Mouse (Mus musculus) B cell, adult 2 months (primary cell): ENCODE measurements around the gene Mvd.

ENCODE experiments used
- DNase-seq, 2 experiments: peaks; one replicate each; pipeline ENCODE4 v3.0.0; 2022

Gene Mvd

DNA sequence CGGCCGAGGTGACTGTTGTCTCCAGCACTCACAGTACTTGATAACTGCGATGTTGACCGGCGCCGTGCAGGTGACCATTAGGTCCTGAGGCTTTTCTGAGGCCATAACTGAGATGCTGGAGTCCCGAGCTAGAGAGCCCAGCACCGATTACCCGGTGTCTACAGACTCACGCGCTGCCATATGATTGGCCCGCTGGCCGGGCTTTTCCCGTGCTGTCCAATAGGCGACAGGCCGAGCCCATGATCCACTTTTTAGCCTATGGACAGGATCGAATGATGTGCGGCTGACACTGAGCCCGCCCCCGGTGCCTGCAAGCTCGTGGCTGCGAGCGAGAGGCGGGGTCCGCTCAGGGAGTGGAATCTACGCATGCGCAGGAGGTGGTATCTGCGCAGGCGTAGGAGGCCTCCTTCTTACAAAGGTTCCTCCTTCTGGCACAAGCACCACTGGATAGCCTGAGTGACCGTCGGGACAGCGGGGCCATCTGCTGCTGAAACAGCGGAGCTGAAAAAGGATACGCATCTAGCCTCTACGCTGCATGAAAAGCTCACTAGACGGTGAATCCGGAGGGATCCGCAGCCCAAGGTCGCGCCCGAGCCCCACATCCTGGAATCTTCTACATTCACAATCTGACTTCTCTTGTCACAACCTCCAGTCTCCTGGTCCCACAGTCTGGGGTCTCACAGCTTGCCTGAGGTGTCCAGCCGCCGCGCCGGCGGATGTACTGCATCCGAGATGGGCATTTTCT lies at the start of gene Mvd:
TSS of gene Mvd (minus strand) at position 161 of the 745 bp plus-strand sequence.
- DNase-seq: peak; percentile 96 to 98

DNA sequence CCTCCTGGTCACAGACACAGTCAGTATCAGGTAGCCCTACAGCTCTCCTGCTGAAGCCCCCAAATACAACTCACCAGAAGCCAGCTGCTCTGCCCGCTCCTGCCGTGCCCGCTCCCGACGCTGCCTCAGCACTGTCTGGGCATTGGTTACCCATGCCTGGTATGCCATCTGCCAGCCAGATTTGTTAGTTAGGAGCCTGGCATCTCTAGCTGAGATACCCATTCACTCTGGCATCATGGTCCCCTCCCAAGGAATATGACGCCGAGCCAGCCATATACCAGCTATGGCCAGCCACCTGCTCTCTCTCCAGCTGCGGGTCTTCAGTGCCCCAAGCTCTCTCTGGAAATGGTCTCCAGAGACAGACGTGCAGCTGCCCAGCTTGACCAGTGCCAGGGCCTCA lies 45.2 kb upstream of the Mvd start:
- DNase-seq: no peak

DNA sequence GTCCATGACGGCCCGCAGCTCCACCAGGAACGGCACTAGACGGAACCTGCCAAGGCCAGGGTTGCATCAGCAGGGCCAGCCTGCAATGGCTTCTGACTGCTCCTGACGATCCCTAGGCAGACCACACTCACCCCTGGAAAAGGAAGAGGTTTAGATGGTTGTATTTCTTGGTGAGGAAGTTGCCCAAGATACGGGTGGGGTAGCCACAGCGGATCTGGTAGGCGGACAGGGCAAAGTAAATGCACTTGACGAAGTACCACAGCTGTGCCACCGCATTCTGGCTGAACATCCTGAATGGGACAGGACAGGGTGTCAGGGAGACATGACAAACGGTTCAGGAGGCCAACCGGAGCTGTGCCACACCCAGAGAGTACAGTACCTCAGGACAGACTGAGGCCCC lies 41.6 kb upstream of the Mvd start:
- no peak for DNase-seq

DNA sequence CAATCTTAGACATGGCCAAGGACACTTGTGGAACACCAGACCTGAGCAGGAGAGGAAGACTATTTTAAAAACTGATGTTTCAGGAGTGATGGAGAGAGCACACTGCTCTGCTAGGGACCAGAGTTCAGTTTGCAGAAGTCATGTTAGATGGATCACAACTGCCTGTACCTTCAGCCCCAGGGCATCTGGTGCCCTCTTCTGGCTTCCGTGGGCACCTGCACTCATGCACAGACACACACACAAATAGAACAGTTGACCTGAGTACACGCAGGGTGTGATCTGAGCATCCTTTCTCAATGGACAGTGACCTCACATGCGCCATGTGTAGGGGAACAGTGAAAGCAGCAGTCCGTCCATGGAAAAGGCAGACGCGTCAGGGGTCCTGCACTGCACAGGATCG lies 40.7 kb upstream of the Mvd start:
- DNase-seq: no peak

DNA sequence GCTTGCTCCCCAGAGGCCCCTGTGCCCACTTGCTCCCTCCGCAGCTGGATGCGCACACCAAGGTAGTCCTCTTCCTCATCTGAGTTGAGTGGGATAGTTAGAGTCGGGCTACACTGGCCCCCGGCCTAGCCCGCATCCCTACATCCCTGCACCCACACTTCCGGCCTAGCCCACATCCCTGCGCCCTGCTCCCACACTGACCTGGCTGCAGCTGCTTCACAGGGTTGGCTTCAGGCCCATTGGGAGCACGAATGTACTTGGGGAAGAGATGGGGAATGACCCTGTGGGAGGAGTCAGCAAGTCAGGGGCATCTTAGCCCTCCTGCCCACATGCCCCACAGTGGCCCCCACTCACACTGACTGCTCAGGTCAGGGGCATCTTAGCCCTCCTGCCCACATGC lies 39.2 kb upstream of the Mvd start:
- no peak for DNase-seq

DNA sequence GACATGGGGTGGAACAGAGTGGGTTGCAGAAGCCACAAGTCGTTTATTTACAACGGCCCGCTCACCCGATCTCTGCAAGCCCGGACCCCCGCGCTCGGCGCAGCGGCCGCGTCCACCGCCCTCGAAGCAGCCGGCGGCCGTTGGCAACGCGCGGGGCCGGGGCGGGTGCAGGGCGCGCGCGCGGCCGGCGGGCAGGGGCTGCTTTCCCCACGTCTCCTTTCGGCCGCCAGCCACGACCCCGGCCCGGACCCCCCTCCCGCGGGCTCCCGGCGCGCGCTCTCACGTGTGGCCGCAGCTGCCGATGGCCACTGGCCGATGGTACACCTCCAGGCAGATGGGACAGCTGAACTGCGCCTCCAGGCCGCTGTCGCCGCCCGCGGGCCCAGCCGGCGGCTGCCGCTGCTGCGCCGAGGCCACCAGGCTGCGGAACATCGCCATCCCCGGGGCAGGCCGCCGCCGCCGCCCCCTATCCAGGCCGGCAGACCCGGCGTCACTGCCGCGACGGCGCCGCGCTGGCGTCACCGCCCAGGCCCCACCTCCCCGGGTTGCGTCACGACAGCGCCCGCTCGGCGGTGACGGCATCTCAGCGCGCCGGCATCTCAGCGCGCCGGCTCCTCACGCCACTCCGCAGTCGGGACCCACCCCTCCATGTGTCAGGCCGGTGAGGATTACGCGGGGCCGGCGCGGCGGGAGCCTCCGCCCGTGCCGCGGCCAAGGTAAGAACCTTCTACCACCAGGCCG lies 32.5 kb upstream of the Mvd start, which contains the start of the genes Rnf166 and Ctu2:
TSS of gene Rnf166 (minus strand) at position 485 of the 741 bp plus-strand sequence.
TSS of gene Ctu2 (plus strand) at position 564 of the 741 bp plus-strand sequence.
- peak; percentile 97 to 98 for DNase-seq

DNA sequence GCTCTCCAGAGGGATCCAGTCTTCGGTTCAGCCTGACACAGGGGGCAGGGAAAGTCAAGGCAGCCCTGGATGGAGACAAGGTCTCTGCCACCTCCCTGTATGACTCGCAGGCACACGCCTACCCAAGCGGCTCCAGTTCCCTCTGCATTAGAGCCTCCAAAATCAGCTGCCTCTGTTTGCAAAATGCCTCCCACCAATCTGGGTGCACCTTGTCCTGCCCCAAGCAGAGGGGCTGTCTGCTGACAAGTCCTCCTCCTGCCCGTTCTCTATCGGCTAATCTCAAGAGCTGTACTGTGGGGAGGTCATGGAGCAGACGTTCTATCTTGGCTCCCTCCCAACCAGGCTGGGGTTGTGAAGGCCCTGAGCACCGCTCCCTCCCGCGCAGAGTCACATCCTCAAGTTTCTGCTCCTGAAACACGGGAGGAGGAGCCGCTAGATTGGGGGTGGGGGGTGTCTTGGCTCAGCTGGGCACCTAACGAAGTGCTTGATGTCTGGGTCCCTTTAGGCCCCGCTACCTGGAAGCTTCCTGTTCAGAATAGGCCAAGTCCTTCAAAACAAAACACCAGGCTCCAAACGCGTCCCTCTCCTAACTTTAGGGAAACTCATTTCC lies 31.8 kb upstream of the Mvd start:
- DNase-seq: peak; percentile 28 to 30

DNA sequence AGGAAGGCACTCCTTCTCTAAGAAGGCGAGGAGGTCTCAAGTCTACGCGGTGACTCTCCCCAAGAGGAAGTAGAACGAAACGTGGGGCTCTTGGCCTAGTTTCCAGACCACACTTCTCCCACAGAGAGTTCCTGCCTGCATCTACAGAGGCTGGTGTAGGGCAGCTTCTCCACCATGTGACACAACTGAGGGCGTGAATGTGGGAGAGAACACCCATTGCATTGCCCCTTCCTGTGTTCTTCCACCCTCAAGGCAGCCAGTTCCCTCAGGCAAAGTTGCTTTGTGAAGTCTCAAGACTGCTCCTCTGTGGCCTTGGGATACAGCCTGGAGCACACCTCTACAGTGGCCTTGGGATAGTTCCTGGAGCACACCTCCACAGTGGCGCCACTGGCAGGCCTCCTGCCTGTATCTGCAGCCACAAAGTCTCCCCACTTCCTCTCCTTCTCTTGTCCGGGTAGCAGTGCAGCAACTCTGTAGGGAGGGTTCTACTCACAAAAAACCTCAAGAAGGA lies 30.7 kb upstream of the Mvd start:
- peak in 1 of 2 experiments; percentile 25 for DNase-seq

DNA sequence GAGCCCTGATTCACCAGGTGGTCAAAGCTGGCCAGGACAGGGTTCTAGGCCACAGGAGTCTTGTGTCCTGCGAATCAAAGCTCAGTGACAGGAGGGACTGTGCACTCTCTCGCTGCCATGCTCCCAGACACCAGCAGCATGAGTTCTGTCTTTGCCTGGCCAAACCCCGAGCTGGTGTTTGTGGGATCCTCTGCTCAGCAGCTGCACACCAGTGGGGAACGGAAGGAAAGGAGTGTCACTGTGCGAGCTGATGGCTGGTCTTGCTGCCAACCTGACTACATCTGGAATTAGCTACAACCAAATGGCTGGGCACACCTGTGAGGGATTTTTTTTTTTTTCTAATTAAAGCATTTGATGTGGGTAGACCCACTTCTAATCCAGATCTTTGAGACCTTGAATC lies 27.5 kb upstream of the Mvd start:
- DNase-seq: no peak

DNA sequence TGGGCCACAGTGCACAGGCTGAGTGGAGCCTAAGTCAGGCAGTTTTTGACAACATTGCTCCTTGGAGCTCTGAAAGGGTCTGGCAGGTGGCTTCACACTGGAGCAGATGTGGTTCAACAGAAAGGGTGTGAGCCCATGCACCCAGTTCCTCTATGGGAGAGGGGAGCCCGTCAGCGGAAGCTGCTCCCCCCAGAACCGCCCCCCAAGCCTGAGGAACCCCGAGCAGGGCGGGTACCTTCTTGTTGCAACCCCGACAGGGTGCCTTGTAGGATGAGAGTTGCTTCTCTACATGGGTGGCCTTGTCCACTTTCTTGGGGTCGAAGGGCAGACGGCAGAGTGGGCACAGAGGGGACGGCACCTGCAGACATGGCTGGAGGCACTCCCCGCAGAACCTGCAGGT lies 26.7 kb upstream of the Mvd start:
- no peak for DNase-seq

DNA sequence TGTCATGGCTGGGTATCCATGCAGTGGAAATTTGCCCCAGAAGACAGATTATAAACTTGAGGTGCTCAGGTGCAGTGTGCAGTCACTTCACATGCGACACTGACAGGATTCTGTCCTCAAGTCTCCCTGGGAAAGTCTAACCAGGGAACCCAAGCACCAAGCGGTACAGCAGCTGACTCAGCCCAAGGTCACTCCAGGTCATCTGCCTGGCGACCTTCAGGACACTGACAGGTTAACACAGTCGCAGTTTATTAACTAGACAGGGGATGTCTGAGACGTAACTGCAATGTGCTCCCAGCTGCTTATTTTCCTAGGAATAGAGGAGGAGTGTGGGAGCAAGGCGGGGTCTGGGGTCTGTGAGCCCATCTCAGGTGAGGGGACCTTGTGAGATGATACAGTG lies 26.2 kb upstream of the Mvd start:
- DNase-seq: no peak

DNA sequence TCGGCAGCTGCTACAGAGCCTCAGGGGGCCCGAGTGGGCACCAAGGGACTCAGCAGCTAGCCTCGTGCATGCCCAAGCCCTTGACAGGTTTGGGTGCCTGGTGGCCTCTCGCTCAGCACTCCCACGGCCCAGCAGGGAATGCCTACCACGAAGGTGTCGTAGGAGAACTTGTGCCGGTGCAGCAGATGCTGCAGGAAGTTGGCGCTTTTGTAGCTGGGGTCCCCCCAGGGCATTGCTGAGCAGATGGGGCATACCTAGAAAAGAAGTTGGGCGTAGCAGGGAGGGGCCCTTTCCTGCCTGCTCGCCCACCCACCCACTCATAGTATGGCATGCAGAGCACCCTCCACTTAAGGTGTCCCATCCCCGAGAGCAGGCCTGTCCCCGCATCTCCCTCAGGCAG lies 24.6 kb upstream of the Mvd start:
- no peak for DNase-seq

DNA sequence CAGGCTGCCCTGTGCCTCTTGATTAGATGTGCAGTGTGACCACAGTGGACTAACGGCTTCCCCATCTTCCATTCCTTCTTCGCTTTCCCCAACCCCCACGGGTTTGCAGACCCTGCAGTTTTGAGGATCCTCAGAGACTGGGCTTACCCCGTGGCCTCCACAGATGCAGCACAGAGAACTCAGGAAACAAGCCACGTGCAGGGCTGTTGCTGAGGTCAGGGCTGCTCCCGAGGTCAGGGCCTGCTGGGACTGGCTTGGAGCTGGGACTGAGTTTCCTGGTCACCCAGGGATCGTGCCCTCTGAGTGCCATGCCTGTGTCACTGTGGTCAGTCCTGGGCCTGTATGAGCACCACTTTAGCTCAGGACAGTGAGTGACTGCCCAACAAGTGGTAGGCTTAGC lies 21.8 kb upstream of the Mvd start:
- DNase-seq: no peak

DNA sequence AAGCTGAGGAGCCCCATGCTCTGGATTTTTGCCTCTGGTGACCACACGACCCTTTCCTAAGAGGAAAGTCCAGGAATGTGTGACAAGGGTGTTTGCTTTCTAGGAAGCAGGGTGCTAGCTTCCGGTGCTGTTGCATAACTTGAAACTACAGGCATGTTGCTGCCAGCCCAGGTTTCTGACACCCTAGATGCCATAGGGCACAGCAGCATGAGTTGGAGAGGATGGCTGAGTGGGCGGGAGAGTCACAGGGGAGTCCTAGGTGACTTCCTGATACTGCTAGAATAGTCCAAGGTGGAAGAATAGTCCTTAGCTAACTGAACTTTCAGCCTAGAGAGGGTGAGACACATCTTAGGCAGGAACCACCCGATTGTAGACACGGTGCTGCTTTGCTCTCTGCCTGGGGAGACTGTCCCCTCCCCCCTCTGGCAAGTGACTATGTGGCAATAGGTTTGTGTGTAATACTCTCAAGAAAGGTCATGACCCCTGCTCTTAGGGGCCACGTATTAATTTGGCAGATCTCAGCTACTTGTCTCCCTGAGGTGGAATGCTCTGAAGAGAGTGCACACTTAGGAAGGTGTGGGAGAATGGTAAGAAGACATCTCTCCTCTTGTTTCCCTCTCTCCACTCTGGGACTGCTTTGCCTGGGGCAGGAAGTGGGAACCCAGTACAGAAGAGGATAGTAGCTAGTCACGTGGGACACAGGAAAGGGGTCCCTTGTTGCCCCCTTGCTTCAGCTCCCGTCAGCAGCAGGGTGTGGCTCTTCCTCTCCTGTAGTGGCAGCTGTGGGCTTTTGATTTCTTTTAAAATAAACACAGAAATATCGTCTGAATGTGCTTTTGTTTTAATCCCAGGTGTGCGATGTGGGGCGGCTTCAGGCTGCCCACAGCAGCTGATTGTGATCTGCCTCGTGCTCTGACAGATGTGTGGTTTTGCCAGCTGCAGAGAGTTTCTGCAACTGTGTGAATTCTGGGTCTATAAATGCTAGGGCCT lies 20.7 kb upstream of the Mvd start:
- DNase-seq: no peak

DNA sequence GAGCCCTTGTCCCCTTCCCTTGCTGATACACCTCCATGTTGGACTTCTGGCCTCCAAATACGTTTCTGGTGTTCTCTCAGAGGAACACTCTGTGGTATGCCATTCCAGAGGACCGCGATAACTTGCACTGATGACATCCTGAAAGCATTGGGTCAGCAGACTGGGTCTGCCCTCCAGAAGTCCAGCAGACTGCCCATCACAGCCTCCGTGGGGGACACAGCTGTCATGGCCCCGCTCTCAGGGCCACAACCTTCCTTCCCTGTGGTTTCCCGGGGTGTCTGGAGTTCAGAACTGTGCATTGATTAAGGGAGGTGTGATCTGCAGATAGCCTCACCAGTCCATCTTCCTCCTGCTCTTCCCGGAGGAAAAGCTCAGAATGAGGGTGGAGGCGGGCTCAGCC lies 19.3 kb upstream of the Mvd start:
- no peak for DNase-seq

DNA sequence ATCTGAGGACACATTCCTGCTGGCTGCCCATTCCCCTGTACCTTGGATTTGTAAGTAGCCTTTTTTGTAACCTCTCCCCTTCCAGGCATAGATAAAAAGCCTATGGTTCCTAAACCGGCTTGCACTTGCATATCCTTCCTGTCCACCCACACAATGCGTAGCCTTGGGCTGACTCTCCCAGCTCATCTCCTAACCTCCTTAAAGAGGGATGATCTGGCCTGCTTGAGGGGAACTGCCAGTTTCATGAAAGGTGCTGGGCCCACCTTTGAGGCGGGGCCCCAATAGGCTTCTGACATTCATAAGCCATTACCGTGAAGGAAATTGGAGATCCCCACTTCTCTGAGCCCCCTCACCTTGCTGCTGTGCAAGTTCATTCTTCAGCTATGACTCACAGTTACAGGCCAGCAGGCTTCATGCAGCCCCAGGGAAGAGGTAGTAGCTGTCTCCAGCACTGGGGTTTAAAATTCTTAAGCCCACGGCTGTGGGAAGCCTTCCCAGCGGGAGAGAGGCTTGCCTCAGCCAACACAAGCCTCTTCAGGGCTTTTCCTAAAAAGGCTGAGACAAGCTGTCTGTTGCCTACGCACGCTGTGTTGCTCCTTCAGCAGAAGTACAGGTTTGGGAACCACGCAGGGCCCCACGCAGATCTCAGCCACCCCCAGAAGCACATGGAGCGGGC lies 18.4 kb upstream of the Mvd start:
- DNase-seq: no peak

DNA sequence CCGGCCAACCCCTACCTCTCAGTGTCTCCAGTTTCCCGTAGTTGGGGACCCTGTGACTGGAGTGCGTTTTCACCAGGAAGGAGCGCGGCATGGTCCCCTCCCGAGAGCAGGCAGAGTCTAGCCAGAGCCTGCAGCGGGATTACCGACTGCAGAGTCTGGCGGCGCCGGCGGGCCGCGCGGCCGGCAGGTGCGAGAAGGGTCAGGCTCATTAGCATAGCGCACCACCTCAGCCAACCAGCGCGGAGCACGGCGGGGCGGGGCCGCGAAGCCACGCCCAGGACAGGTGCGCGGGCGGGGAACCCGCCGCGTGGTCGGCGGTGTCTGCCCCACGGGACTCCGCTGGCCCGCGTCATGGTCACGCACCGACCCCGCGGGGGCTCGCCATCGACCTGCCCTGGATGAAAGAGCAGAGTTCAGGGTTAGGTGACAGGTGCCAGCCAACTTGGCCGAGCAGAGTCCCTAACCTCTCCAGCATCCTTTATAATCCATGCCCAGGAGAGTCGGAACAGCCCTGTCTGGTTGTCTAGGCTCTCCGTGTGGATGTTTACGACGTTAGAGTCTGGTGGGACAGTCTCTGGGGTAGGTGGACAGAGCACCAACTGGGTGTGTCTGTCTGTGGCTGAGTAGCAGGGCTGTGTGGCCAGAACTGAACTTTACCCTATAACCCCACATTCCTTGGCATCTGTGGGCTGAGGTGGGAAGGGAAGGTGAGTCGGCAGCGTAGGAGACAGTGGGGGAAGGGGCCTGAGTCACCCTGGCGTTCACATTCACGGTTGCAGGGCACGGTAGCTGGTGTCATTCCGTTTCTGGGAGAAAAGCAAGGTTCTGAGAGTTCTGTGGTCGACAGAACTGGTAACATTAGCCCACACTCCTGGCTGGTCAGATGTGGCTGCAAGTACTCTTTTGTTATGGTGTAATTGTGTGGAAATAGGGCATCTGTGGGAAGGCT lies 17.6 kb upstream of the Mvd start, which contains the start of gene Snai3:
TSS of gene Snai3 (minus strand) at position 210 of the 949 bp plus-strand sequence.
- DNase-seq: peak; percentile 88 to 90

DNA sequence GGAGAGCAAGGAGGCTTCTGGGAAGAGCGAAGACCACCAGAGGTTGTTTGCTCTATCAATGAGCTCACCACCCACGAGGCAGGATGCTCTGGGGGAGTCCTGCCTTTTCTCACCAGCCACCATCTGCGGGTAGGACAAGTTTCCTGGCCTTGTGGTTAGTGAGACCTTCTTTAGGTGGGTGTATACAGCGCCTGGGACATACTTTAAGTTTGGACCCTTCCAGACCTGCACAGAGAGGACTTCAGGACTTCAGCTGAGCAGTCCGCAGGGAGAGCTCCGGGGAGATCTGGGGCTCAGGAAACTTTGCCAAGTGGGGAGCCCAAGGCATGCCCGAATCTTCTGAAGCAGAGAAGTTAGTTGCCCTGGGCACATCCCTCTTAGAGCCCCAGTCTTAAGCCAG lies 16.8 kb upstream of the Mvd start:
- DNase-seq: peak in 1 of 2 experiments; percentile 46

DNA sequence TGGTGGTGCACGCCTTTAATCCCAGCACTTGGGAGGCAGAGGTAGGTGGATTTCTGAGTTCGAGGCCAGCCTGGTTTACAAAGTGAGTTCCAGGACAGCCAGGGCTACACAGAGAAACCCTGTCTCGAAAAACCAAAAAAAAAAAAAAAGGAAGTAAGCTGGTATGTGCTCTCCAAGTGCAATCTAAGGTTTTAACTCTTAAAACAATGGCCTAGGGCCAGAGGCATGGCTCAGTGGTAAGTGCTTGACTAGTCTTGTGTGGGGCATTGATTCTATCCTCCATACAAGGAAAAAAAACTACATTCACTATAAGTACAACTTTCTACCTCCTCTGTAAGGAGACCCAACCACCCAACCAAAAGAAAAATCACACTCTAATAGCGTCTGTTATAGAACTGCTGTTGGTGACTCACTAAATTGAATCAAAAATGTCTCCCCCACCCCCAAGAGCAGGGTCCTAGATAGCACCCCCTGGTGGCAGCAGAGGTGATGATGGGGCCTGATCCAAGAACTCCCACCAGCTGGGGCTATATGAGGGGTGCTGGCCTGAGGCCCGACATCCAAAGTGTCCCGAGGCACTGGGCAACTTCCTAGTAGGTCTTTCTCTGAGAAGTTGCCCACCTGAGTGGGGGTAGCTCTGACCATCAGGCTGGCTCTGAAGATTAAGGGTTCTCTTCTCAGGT lies 16.1 kb upstream of the Mvd start:
- peak; percentile 80 to 81 for DNase-seq

DNA sequence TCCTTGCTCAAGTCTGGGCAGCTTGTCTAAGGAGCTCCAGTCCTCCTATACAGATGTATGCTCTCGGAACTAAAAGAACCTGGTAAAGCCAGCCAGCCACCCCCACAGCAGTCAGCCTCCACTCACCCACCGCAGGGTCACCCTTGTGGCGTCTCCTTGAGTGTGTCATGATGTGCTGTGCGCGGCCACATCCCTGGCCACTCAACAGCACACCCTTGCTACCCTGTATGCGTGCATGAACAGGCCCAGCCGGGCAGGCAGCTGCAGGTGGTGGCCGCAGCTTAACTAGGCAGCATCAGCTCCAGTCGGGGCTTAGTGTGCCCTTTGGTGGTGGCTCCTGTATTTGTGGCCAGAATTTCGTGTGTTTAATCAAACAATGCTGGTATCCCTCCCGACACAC lies 13.9 kb upstream of the Mvd start:
- DNase-seq: no peak
